Mouse (Mus musculus) mature B cell (primary cell): ENCODE data around the gene Snx14.

ENCODE experiments used
- in situ Hi-C: fragments of 300-500 bp; cut with MboI; formaldehyde crosslinking; loops from 2 replicates; pipeline ENCODE4 v1.14.3; 2019

Snx14 gene

GRCm38 (mm10) chr9:88344424-88344823 lies 94.3 kb downstream of the Snx14 start:
- in situ Hi-C loops, result no loop called here

- in situ Hi-C loops, result no loop called here
Observed at GRCm38 (mm10) chr9:88342701-88343100, 96.1 kb downstream of the Snx14 start.

GRCm38 (mm10) chr9:88342241-88342640 lies 96.5 kb downstream of the Snx14 start:
- in situ Hi-C loops, result no loop called here

- in situ Hi-C loops, result no loop called here
Observed at GRCm38 (mm10) chr9:88340819-88341218, 97.9 kb downstream of the Snx14 start.

- in situ Hi-C loops, result no loop called here
Observed at GRCm38 (mm10) chr9:88335839-88336238, 102.9 kb downstream of the Snx14 start.

- in situ Hi-C loops, result no loop called here
Observed at GRCm38 (mm10) chr9:88332447-88332846, 106.3 kb downstream of the Snx14 start.

GRCm38 (mm10) chr9:88330316-88330715 lies 108.4 kb downstream of the Snx14 start:
- in situ Hi-C loops, result no loop called here

- in situ Hi-C loops, result no loop called here
Observed at GRCm38 (mm10) chr9:88329166-88329748, 109.5 kb downstream of the Snx14 start.

- in situ Hi-C loops, result no loop called here
Observed at GRCm38 (mm10) chr9:88328666-88329065, 110.1 kb downstream of the Snx14 start.

- in situ Hi-C loops, result no loop called here
Observed at GRCm38 (mm10) chr9:88326930-88327901, 111.5 kb downstream of the Snx14 start, which contains the start of gene Nt5e. Gene Nt5e, plus strand, starts transcription at chr9:88327197.
